Mouse (Mus musculus) heart, postnatal 0 days (tissue): ENCODE measurements at regions not wholly inside any gene's neighbourhood (a gene's known extent, or its start where the extent isn't known, plus 50 kb on each side); places are given as distances from the start of the nearest gene placed in this dataset.
A peak's percentile ranks its signal among the peaks of the same experiment; 100 is the strongest.

Experiments
- ATAC-seq: fragments of 200-750 bp; cut with Nextera tagmentation; 2 replicates; pipeline ENCODE4 v1.8.0; 2017; ENCODE audit warnings: low read depth, moderate number of reproducible peaks, moderate library complexity; ENCODE audit not compliant: insufficient read depth
- DNase-seq: peaks from one replicate; pipeline ENCODE4 v3.0.0-alpha.2; 2016; ENCODE audit warnings: low spot score
- H3K27ac ChIP-seq: fragments of 300-500 bp; sonication (generic); 2 replicates; pipeline ENCODE4 v1.5.1; 2014; ENCODE audit warnings: low read depth, mild to moderate bottlenecking
- H3K27me3 ChIP-seq: fragments of 300-500 bp; sonication (generic); 2 replicates; pipeline ENCODE4 v1.6.1; 2014; ENCODE audit warnings: low read length, mixed read lengths; ENCODE audit not compliant: control insufficient read depth, insufficient read depth
- H3K36me3 ChIP-seq: fragments of 300-500 bp; sonication (generic); replicated peaks from 2 replicates; pipeline ENCODE4 v1.6.1; 2014; ENCODE audit warnings: low read length, mixed read lengths; ENCODE audit not compliant: control insufficient read depth, insufficient read depth
- H3K4me1 ChIP-seq: fragments of 300-500 bp; sonication (generic); 2 replicates; pipeline ENCODE4 v1.6.1; 2014; ENCODE audit warnings: antibody characterized with exemption; ENCODE audit not compliant: control insufficient read depth, insufficient read depth
- H3K4me2 ChIP-seq: fragments of 300-500 bp; sonication (generic); 2 replicates; pipeline ENCODE4 v1.6.1; 2014; ENCODE audit warnings: low read depth, mild to moderate bottlenecking, low read length, moderate library complexity
- H3K4me3 ChIP-seq: fragments of 300-500 bp; sonication (generic); 2 replicates; pipeline ENCODE4 v1.5.1; 2014; ENCODE audit warnings: low read depth, low read length
- H3K9ac ChIP-seq: fragments of 300-500 bp; sonication (generic); replicated peaks from 2 replicates; pipeline ENCODE4 v1.6.1; 2014; ENCODE audit warnings: low read depth, low read length, mixed read lengths
- H3K9me3 ChIP-seq: fragments of 300-500 bp; sonication (generic); replicated peaks from 2 replicates; pipeline ENCODE4 v1.6.1; 2016; ENCODE audit warnings: low read length; ENCODE audit not compliant: control insufficient read depth
- CTCF ChIP-seq: IDR thresholded peaks from 2 replicates; pipeline ENCODE4 v1.5.1; 2016; ENCODE audit warnings: antibody characterized with exemption, control low read depth, low read depth
- EP300 ChIP-seq: IDR thresholded peaks from 2 replicates; pipeline ENCODE4 v1.6.1; 2016; ENCODE audit warnings: antibody characterized with exemption, low read depth
- WGBS: fragments of 180-500 bp; shearing (Covaris S2); extraction: QIAGEN DNeasy Blood & Tissue Kit; methylation state at CpG from one replicate; pipeline ENCODE4 v1.1.7; 2014; 5-methylcytosine and 5-hydroxymethylcytosine counted together

DNA sequence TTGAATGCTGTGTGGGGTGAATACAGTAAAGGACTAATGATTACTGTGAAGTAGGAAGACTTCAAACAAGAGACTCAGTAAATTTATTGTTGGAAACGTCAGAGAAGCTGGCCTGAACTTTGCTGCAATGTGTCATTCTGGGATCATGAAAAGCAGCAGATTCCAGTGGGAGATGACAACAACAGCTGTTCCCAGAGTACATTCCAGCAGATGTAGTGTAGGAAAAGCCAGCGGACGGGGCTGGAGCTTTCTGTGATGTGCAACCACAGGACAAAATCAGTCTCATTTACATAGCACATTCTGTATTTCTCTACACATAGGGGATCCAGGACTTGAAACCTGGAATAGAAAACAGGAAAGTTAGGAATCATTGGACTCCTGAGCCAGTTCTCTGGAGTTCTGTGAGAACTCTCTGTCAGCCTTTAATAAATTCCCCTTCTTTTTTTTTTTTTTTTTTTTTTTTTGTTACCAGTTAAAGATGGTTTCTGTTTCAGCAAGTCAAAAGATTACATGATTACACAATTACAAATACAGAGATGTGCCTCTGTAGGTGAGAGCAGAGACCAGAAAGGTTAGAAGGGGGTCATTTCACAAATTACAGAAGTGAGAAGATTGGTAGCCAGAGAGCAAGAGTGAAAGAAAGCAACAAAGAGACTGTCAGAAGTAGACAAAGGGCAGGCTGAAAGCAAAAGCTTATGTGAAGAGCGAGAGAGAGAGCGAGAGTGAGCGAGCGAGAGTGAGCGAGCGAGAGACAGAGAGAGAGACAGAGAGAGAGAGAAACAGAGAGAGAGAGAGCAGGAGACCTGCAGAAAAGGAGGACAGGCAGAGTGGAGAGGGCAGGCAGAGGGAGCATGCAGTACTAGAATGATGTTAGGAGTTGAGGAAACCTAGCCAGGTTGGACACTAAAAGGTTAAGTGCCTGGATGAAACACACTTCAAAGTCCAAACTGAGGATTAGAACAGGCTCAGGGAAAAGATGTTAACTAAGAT is 118.0 kb upstream of the Il6 start:
- TF ChIP-seq EP300 = no peak
- TF ChIP-seq CTCF = no peak
- H3K4me2 ChIP-seq = no peak overlapping the region
- peak overlapping the region; percentile 40; the same call in 1 of the 2 replicates for H3K27ac ChIP-seq
- H3K4me3 ChIP-seq = no peak overlapping the region
- H3K9me3 ChIP-seq = no peaks in the 10 kb centered on the region
- H3K27me3 ChIP-seq = no peaks in the 10 kb centered on the region
- 58% methylated on average over 9 of the region's 9 CpGs for WGBS
- 0 out of 2 replicates have a peak, but pooled peaks have one; percentile 51 for ATAC-seq
- H3K4me1 ChIP-seq = peaks cover 14% of the 10 kb centered on the region; the same call in 1 of the 2 replicates
- H3K36me3 ChIP-seq = no peaks in the 10 kb centered on the region
- no peak overlapping the region for H3K9ac ChIP-seq
- peak; percentile 33 for DNase-seq

DNA sequence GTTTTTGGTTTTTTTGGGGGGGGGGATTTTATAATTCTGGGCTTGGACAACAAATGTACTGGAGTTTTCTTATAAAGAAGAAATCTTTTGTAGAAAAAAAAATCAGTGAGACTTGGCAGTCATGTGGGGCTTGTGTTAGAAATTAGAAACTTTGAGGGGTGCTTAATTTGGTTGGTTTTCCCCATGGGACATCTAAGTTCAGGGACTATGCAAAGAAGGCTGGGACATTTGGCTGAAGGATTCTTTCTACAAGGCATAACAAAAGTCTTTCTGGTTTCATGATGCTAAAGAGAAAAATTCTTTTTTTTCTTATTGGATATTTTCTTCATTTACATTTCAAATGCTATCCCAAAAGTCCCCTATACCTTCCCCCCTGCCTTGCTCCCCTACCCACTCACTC is 115.3 kb upstream of the Il6 start:
- ATAC-seq = no peak
- TF ChIP-seq EP300 (no peak), CTCF (no peak)
- Histone ChIP-seq H3K4me1 (peaks cover 14% of the 10 kb centered on the region; the same call in 1 of the 2 replicates), H3K27ac (no peak overlapping the region), H3K9me3 (no peaks in the 10 kb centered on the region), H3K27me3 (no peaks in the 10 kb centered on the region), H3K9ac (no peak overlapping the region), H3K36me3 (no peaks in the 10 kb centered on the region), H3K4me3 (no peak overlapping the region), H3K4me2 (no peak overlapping the region)
- DNase-seq = no peak

DNA sequence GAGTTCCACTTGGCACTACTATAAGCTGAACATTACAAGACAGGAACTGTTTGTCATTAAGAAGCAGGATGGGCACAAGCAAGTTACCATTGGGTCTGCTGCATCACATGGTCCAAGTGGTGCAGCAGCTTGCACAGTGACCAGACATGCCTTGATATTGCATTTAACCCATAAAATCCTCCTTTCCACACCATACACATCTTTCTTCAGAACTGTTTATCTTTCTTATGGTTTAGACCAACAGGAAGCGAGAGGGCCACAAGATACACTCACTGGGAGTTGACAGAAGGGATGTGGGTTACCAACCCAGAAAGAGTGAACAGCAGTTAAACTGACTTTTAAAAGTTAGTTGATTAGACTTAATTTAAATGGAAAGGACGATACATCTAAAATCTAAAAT is 111.2 kb upstream of the Il6 start:
- TF ChIP-seq CTCF (no peak), EP300 (no peak)
- WGBS = 59% methylated on average over 2 of the region's 2 CpGs
- no peaks in the 10 kb centered on the region for H3K9me3 ChIP-seq
- no peak overlapping the region for H3K4me2 ChIP-seq
- no peaks in the 10 kb centered on the region for H3K4me1 ChIP-seq
- no peak overlapping the region for H3K27ac ChIP-seq
- H3K9ac ChIP-seq = no peak overlapping the region
- H3K4me3 ChIP-seq = no peak overlapping the region
- no peak for DNase-seq
- no peaks in the 10 kb centered on the region for H3K36me3 ChIP-seq
- H3K27me3 ChIP-seq = no peaks in the 10 kb centered on the region
- ATAC-seq = no peak

DNA sequence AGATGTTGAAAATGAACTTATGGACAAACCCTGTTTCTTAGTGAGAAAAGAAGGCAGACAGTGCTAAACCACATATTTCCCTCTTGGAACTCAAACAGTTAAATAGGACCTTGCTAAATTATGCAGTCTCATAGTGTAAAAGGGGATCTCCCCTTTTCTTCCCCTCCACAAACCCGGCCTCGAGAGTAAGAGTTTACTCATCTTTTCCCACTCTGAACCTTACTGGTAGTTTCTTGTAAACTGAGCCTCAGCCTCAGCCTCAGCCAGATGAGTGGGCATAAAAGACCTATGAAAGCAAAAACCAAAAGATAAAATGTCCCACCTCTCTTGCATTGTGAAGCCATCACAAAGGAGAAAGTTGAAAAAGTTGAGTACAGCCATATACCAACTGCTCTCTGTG is 92.6 kb upstream of the Il6 start:
- Histone ChIP-seq H3K27ac (no peak overlapping the region), H3K9ac (no peak overlapping the region), H3K4me2 (no peak overlapping the region), H3K36me3 (no peaks in the 10 kb centered on the region), H3K9me3 (no peaks in the 10 kb centered on the region), H3K27me3 (no peaks in the 10 kb centered on the region), H3K4me1 (no peaks in the 10 kb centered on the region), H3K4me3 (no peak overlapping the region)
- WGBS = 69% methylated on average over 2 of the region's 2 CpGs
- DNase-seq = no peak
- TF ChIP-seq CTCF (no peak), EP300 (no peak)
- ATAC-seq = no peak

DNA sequence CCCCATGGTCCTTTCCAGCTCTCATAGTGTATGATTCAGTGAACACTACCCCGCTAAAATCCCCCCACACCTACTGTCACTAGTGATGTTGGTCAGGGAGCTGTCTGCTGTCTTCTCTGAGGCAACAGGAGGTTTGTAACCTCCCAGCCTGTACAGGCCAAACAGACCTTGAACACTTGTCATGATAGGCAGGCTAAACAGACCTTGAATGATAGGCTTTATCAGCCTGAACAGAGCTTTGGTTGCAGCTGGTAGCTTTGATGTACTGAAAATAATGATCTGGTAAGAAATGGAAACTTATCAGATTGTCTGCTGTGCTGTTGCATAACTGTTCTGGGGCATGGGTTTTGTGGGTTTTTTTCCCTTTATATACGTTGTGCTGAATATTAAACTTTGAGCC is 87.4 kb upstream of the Il6 start:
- no peak overlapping the region for H3K27ac ChIP-seq
- H3K27me3 ChIP-seq = no peaks in the 10 kb centered on the region
- no peak overlapping the region for H3K4me3 ChIP-seq
- 63% methylated on average over 2 of the region's 2 CpGs for WGBS
- H3K4me1 ChIP-seq = no peaks in the 10 kb centered on the region
- H3K9ac ChIP-seq = no peak overlapping the region
- H3K36me3 ChIP-seq = no peaks in the 10 kb centered on the region
- H3K9me3 ChIP-seq = no peaks in the 10 kb centered on the region
- ATAC-seq (no peak), DNase-seq (no peak)
- no peak overlapping the region for H3K4me2 ChIP-seq
- TF ChIP-seq CTCF (no peak), EP300 (no peak)

DNA sequence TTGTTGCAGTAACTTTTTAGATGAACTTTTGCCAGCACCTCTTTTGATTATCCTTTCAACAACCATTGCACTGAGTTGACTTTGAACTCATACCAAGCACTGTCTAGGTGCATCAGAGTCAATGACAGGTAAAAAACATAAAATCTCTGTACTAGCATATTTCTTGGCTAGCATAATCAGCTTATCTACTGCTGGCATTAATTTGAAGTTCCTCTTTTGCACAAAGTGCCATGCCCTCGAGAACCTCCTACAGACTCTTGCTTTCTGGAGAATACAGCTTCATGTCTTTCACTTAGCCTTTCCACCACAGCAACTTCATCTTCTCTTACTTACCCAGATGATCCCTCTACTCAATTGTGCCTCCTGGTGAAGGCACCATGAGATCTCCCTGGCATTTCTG is 85.3 kb upstream of the Il6 start:
- no peak overlapping the region for H3K4me2 ChIP-seq
- H3K9ac ChIP-seq = no peak overlapping the region
- no peak overlapping the region for H3K27ac ChIP-seq
- H3K4me1 ChIP-seq = no peaks in the 10 kb centered on the region
- no peak overlapping the region for H3K4me3 ChIP-seq
- no peaks in the 10 kb centered on the region for H3K9me3 ChIP-seq
- TF ChIP-seq CTCF (no peak), EP300 (no peak)
- ATAC-seq = no peak
- DNase-seq = no peak
- 44% methylated on average over 1 of the region's 1 CpGs for WGBS
- H3K36me3 ChIP-seq = no peaks in the 10 kb centered on the region
- no peaks in the 10 kb centered on the region for H3K27me3 ChIP-seq
